Mouse (Mus musculus) limb, embryonic 14.5 days (tissue): ENCODE measurements around the gene Slc15a5. TPM values are rescaled to one million over a fixed set of nuclear protein-coding genes. Genes with fewer than 3 reads are reported as not detected.

Source experiments
- ATAC-seq: fragments of 200-750 bp; cut with Nextera tagmentation; 2 replicates; pipeline ENCODE4 v1.8.0; 2017; ENCODE audit warnings: low read depth, moderate number of reproducible peaks, moderate TSS enrichment; ENCODE audit not compliant: low FRiP score
- DNase-seq: peaks from one replicate; pipeline ENCODE4 v3.0.0-alpha.2; 2015; ENCODE audit warnings: low spot score
- H3K27ac ChIP-seq: fragments of 300-500 bp; sonication (generic); replicated peaks from 2 replicates; pipeline ENCODE4 v1.5.1; 2014; ENCODE audit warnings: low read depth, mild to moderate bottlenecking, low read length, moderate library complexity, mixed read lengths
- H3K27me3 ChIP-seq: fragments of 300-500 bp; sonication (generic); 2 replicates; pipeline ENCODE4 v1.6.1; 2014; ENCODE audit warnings: low read length, mixed read lengths; ENCODE audit not compliant: control insufficient read depth, insufficient read depth
- H3K36me3 ChIP-seq: fragments of 300-500 bp; sonication (generic); 2 replicates; pipeline ENCODE4 v1.6.1; 2014; ENCODE audit warnings: mild to moderate bottlenecking, low read length, moderate library complexity, mixed read lengths; ENCODE audit not compliant: control insufficient read depth, insufficient read depth
- H3K4me1 ChIP-seq: fragments of 300-500 bp; sonication (generic); 2 replicates; pipeline ENCODE4 v1.6.1; 2014; ENCODE audit warnings: antibody characterized with exemption, low read length, mixed read lengths; ENCODE audit not compliant: control insufficient read depth, insufficient read depth
- H3K4me2 ChIP-seq: fragments of 300-500 bp; sonication (generic); replicated peaks from 2 replicates; pipeline ENCODE4 v1.6.1; 2014; ENCODE audit warnings: low read depth, mild to moderate bottlenecking, low read length, moderate library complexity; ENCODE audit not compliant: severe bottlenecking
- H3K4me3 ChIP-seq: fragments of 300-500 bp; sonication (generic); replicated peaks from 2 replicates; pipeline ENCODE4 v1.5.1; 2014; ENCODE audit warnings: low read length
- H3K9ac ChIP-seq: fragments of 300-500 bp; sonication (generic); 2 replicates; pipeline ENCODE4 v1.6.1; 2014; ENCODE audit warnings: mild to moderate bottlenecking, low read depth, low read length, moderate library complexity; ENCODE audit not compliant: severe bottlenecking
- H3K9me3 ChIP-seq: fragments of 300-500 bp; sonication (generic); 2 replicates; pipeline ENCODE4 v1.6.1; 2016; ENCODE audit warnings: low read length; ENCODE audit not compliant: control insufficient read depth
- POLR2A ChIP-seq: fragments of 200-500 bp; IDR thresholded peaks from 2 replicates; pipeline ENCODE4 v1.8.0; 2012; ENCODE audit warnings: inconsistent platforms, mild to moderate bottlenecking, moderate library complexity, borderline replicate concordance; ENCODE audit not compliant: insufficient read depth, insufficient read length; ENCODE audit errors: extremely low read depth
- WGBS: fragments of 180-500 bp; shearing (Covaris S2); extraction: QIAGEN DNeasy Blood & Tissue Kit; methylation state at CpG from one replicate; pipeline ENCODE4 v1.1.7; 2014; 5-methylcytosine and 5-hydroxymethylcytosine counted together
- polyA plus RNA-seq, 2 experiments: library from polyadenylated mRNA; depleted of rRNA in 1 of 2; stranded (reverse) in 1 of 2; unstranded in 1 of 2; fragments of >200 nt; fragmentation: Nextera tagmentation in 1 of 2; extraction: Ambion mirVana in 1 of 2; gene quantifications; 2 replicates each; pipeline versions ENCODE4 v1.2.1 to v1.2.3; 2012 to 2014

Gene Slc15a5
- polyA plus RNA-seq, 2 experiments: 0.03 TPM; not detected in 1

- TF ChIP-seq POLR2A: no peak
- Histone ChIP-seq H3K9ac (no peak overlapping the region), H3K4me2 (no peak overlapping the region), H3K9me3 (no peaks in the 10 kb centered on the region), H3K36me3 (no peaks in the 10 kb centered on the region), H3K27ac (no peak overlapping the region), H3K27me3 (no peaks in the 10 kb centered on the region), H3K4me3 (no peak overlapping the region), H3K4me1 (no peaks in the 10 kb centered on the region)
- ATAC-seq (no peak), DNase-seq (no peak)
- 64% methylated on average over 4 of the region's 4 CpGs for WGBS
These were observed 116.9 kb downstream of the Slc15a5 start for GRCm38 (mm10) chr6:137962836-137963235.

- DNase-seq (no peak), ATAC-seq (no peak)
- Histone ChIP-seq H3K4me2 (no peak overlapping the region), H3K36me3 (no peaks in the 10 kb centered on the region), H3K27ac (no peak overlapping the region), H3K4me1 (no peaks in the 10 kb centered on the region), H3K27me3 (no peaks in the 10 kb centered on the region), H3K9me3 (no peaks in the 10 kb centered on the region), H3K9ac (no peak overlapping the region), H3K4me3 (no peak overlapping the region)
- TF ChIP-seq POLR2A: no peak
- 87% methylated on average over 4 of the region's 4 CpGs for WGBS
These were observed 119.5 kb downstream of the Slc15a5 start for GRCm38 (mm10) chr6:137960023-137960778.

GRCm38 (mm10) chr6:137957630-137958029, 122.1 kb downstream of the Slc15a5 start:
- no peak for TF ChIP-seq POLR2A
- no peak overlapping the region for H3K27ac ChIP-seq
- DNase-seq (no peak), ATAC-seq (no peak)
- H3K27me3 ChIP-seq: no peaks in the 10 kb centered on the region
- H3K4me1 ChIP-seq: no peaks in the 10 kb centered on the region
- no peak overlapping the region for H3K4me3 ChIP-seq
- no peaks in the 10 kb centered on the region for H3K9me3 ChIP-seq
- WGBS: 83% methylated on average over 6 of the region's 6 CpGs
- H3K9ac ChIP-seq: no peak overlapping the region
- no peaks in the 10 kb centered on the region for H3K36me3 ChIP-seq
- H3K4me2 ChIP-seq: no peak overlapping the region

DNA sequence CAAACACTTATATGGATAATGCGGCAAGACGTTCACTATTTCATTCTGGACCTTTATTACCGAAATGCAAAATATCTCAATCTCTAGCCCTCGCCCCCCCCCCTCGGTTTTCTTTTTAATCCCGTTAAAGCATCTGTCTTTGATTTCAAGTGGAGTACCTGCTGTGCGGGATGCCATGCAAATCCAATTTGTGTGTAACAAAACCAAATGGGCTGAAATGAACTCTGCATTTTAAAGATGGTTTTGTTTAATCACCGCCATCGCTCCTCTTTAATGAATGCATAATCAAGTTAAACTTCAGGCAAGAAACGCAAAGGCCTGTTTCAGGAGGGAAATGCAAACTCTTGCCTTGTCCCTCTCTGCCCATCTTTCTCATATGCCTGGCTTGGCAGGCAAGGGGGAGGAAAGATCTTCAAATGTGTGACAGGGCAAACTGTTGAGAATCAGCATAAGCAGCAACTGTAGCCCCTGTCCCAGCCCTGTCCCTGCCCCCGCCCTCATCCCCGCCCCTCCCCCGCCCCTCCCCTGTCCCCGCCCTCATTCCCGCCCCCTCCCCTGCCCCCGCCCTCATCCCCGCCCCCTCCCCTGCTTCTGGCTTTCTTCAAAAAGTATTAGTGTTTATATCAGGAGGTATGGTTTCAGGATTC, 122.8 kb downstream of the Slc15a5 start:
- ATAC-seq: no peak
- Histone ChIP-seq H3K4me2 (no peak overlapping the region), H3K36me3 (no peaks in the 10 kb centered on the region), H3K27ac (no peak overlapping the region), H3K27me3 (no peaks in the 10 kb centered on the region), H3K4me3 (no peak overlapping the region), H3K9ac (no peak overlapping the region), H3K9me3 (no peaks in the 10 kb centered on the region), H3K4me1 (no peaks in the 10 kb centered on the region)
- TF ChIP-seq POLR2A: no peak
- no peak for DNase-seq
- WGBS: 17% methylated on average over 17 of the region's 17 CpGs

DNA sequence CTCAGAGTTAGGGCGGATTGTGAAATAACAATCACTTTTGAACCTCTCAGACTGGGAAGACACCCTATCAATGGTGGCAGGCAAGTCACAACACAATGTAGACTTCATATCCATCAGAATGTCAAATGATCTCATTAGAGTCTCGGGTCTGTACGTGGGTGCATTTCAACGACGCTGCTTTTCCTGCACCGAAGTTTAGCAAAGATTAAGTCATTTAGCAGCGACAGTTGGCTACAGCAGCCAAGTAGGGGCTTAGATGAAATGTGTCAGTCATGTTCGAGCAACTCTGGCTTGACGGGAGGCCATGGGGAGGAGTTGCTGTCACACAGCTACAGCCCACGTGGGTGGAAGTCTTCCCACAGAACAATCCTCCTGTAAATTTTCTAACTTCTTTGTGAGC, 133.2 kb downstream of the Slc15a5 start:
- no peaks in the 10 kb centered on the region for H3K27me3 ChIP-seq
- no peaks in the 10 kb centered on the region for H3K36me3 ChIP-seq
- no peak overlapping the region for H3K27ac ChIP-seq
- H3K9me3 ChIP-seq: no peaks in the 10 kb centered on the region
- no peak overlapping the region for H3K4me3 ChIP-seq
- 79% methylated on average over 10 of the region's 10 CpGs for WGBS
- no peak for TF ChIP-seq POLR2A
- no peak for ATAC-seq
- DNase-seq: no peak
- no peak overlapping the region for H3K4me2 ChIP-seq
- no peak overlapping the region for H3K9ac ChIP-seq
- H3K4me1 ChIP-seq: no peaks in the 10 kb centered on the region
